In genomic region chr12:43306502-43307051, GRCm38 (mm10) we compare ENCODE assay signal across 26 mouse cellular contexts.
DNase-seq lines count a peak whose midpoint lies in the region; ATAC-seq lines count a peak whose summit lies in the region.
"Had no signal": no experiment of that assay in that cellular context is flagged by ENCODE, and none has a peak within 500 bp of the region (broad histone marks: within the 10 kb centered on the region; RNA-seq: fewer than 3 reads in every experiment).

No protein-coding gene starts in this region.

- no peaks in the 10 kb centered on the region for H3K9me3 ChIP-seq in hindbrain, embryonic 12.5 days (replicated peaks)
- H3K9me3 ChIP-seq in hindbrain, embryonic 16.5 days (ENCODE audit: control insufficient read depth, low read length), result no peaks in the 10 kb centered on the region
- H3K9me3 ChIP-seq in midbrain, embryonic 15.5 days, result no peaks in the 10 kb centered on the region
- H3K9me3 ChIP-seq in midbrain, embryonic 16.5 days (replicated peaks; ENCODE audit: control insufficient read depth, low read length, poor library complexity, severe bottlenecking), result no peaks in the 10 kb centered on the region
- H3K9me3 ChIP-seq: embryonic facial prominence, embryonic 12.5 days; embryonic facial prominence, embryonic 15.5 days had no signal

- peak; percentile 78 for ATAC-seq in hindbrain, embryonic 12.5 days (ENCODE audit: low FRiP score)
- no peak for ATAC-seq in hindbrain, embryonic 16.5 days
- ATAC-seq in midbrain, embryonic 15.5 days (replicated peaks), result 0 out of 2 replicates have a peak, but pooled peaks have one; percentile 27
- ATAC-seq in midbrain, embryonic 16.5 days, result no peak
- ATAC-seq: forebrain, embryonic 14.5 days; forebrain, postnatal 0 days; Patski had no signal

- H3K4me3 ChIP-seq in hindbrain, embryonic 12.5 days, result no peak overlapping the region
- H3K4me3 ChIP-seq in hindbrain, embryonic 16.5 days (ENCODE audit: low read length), result no peak overlapping the region
- H3K4me3 ChIP-seq in midbrain, embryonic 15.5 days, result no peak overlapping the region
- no peak overlapping the region for H3K4me3 ChIP-seq in midbrain, embryonic 16.5 days (ENCODE audit: low read depth, low read length)
- H3K4me3 ChIP-seq: embryonic facial prominence, embryonic 12.5 days; embryonic facial prominence, embryonic 15.5 days; gastrocnemius, adult 2 months had no signal

- no peak overlapping the region for H3K27ac ChIP-seq in hindbrain, embryonic 12.5 days
- H3K27ac ChIP-seq in hindbrain, embryonic 16.5 days (ENCODE audit: low read depth, low read length), result no peak overlapping the region
- H3K27ac ChIP-seq in midbrain, embryonic 15.5 days, result no peak overlapping the region
- H3K27ac ChIP-seq in midbrain, embryonic 16.5 days (ENCODE audit: low read length), result no peak overlapping the region
- H3K27ac ChIP-seq: embryonic facial prominence, embryonic 12.5 days; embryonic facial prominence, embryonic 15.5 days; gastrocnemius, adult 2 months; hindbrain, embryonic 14.5 days had no signal

- H3K27me3 ChIP-seq in hindbrain, embryonic 12.5 days, result no peaks in the 10 kb centered on the region
- no peaks in the 10 kb centered on the region for H3K27me3 ChIP-seq in hindbrain, embryonic 16.5 days (replicated peaks; ENCODE audit: control insufficient read depth, insufficient read depth, low read length)
- no peaks in the 10 kb centered on the region for H3K27me3 ChIP-seq in midbrain, embryonic 15.5 days (replicated peaks)
- no peaks in the 10 kb centered on the region for H3K27me3 ChIP-seq in midbrain, embryonic 16.5 days (ENCODE audit: control insufficient read depth, insufficient read depth, low read depth, low read length)
- H3K27me3 ChIP-seq: CH12.LX; embryonic facial prominence, embryonic 12.5 days; embryonic facial prominence, embryonic 15.5 days; Patski had no signal

- H3K36me3 ChIP-seq in hindbrain, embryonic 12.5 days, result no peaks in the 10 kb centered on the region
- H3K36me3 ChIP-seq in hindbrain, embryonic 16.5 days (ENCODE audit: control insufficient read depth, insufficient read depth, low read length), result no peaks in the 10 kb centered on the region
- H3K36me3 ChIP-seq in midbrain, embryonic 15.5 days (replicated peaks), result no peaks in the 10 kb centered on the region
- H3K36me3 ChIP-seq in midbrain, embryonic 16.5 days (ENCODE audit: control insufficient read depth, insufficient read depth, low read length), result no peaks in the 10 kb centered on the region
- H3K36me3 ChIP-seq: embryonic facial prominence, embryonic 12.5 days; embryonic facial prominence, embryonic 15.5 days; G1E had no signal

- H3K4me1 ChIP-seq in hindbrain, embryonic 12.5 days, result no peaks in the 10 kb centered on the region
- H3K4me1 ChIP-seq in hindbrain, embryonic 16.5 days (ENCODE audit: control insufficient read depth, insufficient read depth, low read depth, low read length), result no peaks in the 10 kb centered on the region
- H3K4me1 ChIP-seq in midbrain, embryonic 15.5 days, result no peaks in the 10 kb centered on the region
- no peaks in the 10 kb centered on the region for H3K4me1 ChIP-seq in midbrain, embryonic 16.5 days (ENCODE audit: control insufficient read depth, insufficient read depth, low read length)
- H3K4me1 ChIP-seq: embryonic facial prominence, embryonic 12.5 days; embryonic facial prominence, embryonic 15.5 days had no signal

- H3K4me2 ChIP-seq in hindbrain, embryonic 12.5 days (replicated peaks), result no peak overlapping the region
- H3K4me2 ChIP-seq in hindbrain, embryonic 16.5 days (ENCODE audit: low read length), result no peak overlapping the region
- H3K4me2 ChIP-seq in midbrain, embryonic 15.5 days, result no peak overlapping the region
- no peak overlapping the region for H3K4me2 ChIP-seq in midbrain, embryonic 16.5 days (ENCODE audit: low read length)
- H3K4me2 ChIP-seq: embryonic facial prominence, embryonic 12.5 days; embryonic facial prominence, embryonic 15.5 days; heart, embryonic 11.5 days; hindbrain, embryonic 14.5 days had no signal

- DNase-seq in retina, embryonic 14.5 days (ENCODE audit: low spot score), result peak; percentile 13
- DNase-seq in retina, postnatal 1 day, result no peak
- no peak for DNase-seq in kidney, postnatal 10 days
- DNase-seq: adrenal gland, postnatal 10 days; adrenal gland, postnatal 36 days; B cell, adult 2 months; cerebellum, adult 11 months; cerebellum, adult 2 months; cerebellum, adult 9-11 months; cerebellum, postnatal 25 days; forebrain, postnatal 0 days; gastrocnemius, adult 2 months; gastrocnemius, postnatal 14 days; heart, adult 11 months had no signal

- 69% methylated on average over 1 of the region's 1 CpGs for WGBS in hindbrain, embryonic 12.5 days
- 59% methylated on average over 1 of the region's 1 CpGs for WGBS in hindbrain, embryonic 16.5 days
- WGBS in midbrain, embryonic 15.5 days, result 62% methylated on average over 1 of the region's 1 CpGs
- 65% methylated on average over 1 of the region's 1 CpGs for WGBS in midbrain, embryonic 16.5 days

- no peak overlapping the region for H3K9ac ChIP-seq in hindbrain, embryonic 12.5 days
- H3K9ac ChIP-seq in hindbrain, embryonic 16.5 days (ENCODE audit: low read depth, low read length), result no peak overlapping the region
- no peak overlapping the region for H3K9ac ChIP-seq in midbrain, embryonic 15.5 days
- no peak overlapping the region for H3K9ac ChIP-seq in midbrain, embryonic 16.5 days (ENCODE audit: low read depth, low read length)
- H3K9ac ChIP-seq: embryonic facial prominence, embryonic 12.5 days; embryonic facial prominence, embryonic 15.5 days; forebrain, postnatal 0 days; hindbrain, embryonic 14.5 days had no signal

Comparison
In these comparisons a context has a peak if more than half of its experiments do, and no peak if none do; other contexts are left out.
1. ATAC-seq: peak in hindbrain, embryonic 12.5 days (single experiment) and midbrain, embryonic 15.5 days (single experiment); none in hindbrain, embryonic 16.5 days (single experiment) and midbrain, embryonic 16.5 days (single experiment).